Mouse (Mus musculus): ENCODE data around the gene Serpina1e. TPM values are rescaled to one million over a fixed set of nuclear protein-coding genes. Genes with fewer than 3 reads are reported as not detected.

Gene Serpina1e
- polyA plus RNA-seq, 1 experiment from 2014 or later: 1.4 TPM

GRCm38 (mm10) chr12:103988754-103989513 lies 30.2 kb upstream of the Serpina1e start:
- no peak overlapping the region for H3K27ac ChIP-seq (replicated peaks)
- H3K9me3 ChIP-seq: no peaks in the 10 kb centered on the region
- no peaks in the 10 kb centered on the region for H3K36me3 ChIP-seq
- H3K4me1 ChIP-seq: no peaks in the 10 kb centered on the region
- H3K9ac ChIP-seq: no peak overlapping the region
- H3K27me3 ChIP-seq (replicated peaks): peaks cover 54% of the 10 kb centered on the region
- WGBS: 44% methylated on average over 14 of the region's 14 CpGs
- no peak overlapping the region for H3K4me2 ChIP-seq
- H3K4me3 ChIP-seq: no peak overlapping the region
- no peak for ATAC-seq (ENCODE audit: extremely low read depth, insufficient number of reproducible peaks, low FRiP score, low TSS enrichment)

- H3K36me3 ChIP-seq: no peaks in the 10 kb centered on the region
- H3K4me1 ChIP-seq: no peaks in the 10 kb centered on the region
- H3K4me2 ChIP-seq: no peak overlapping the region
- H3K4me3 ChIP-seq: no peak overlapping the region
- no peaks in the 10 kb centered on the region for H3K9me3 ChIP-seq
- H3K27me3 ChIP-seq (replicated peaks): peaks cover 38% of the 10 kb centered on the region
- no peak for ATAC-seq (ENCODE audit: extremely low read depth, insufficient number of reproducible peaks, low FRiP score, low TSS enrichment)
- H3K9ac ChIP-seq: no peak overlapping the region
- 57% methylated on average over 5 of the region's 5 CpGs for WGBS
- no peak overlapping the region for H3K27ac ChIP-seq (replicated peaks)
These were observed 27.1 kb upstream of the Serpina1e start for GRCm38 (mm10) chr12:103985868-103986267.

- Histone ChIP-seq H3K4me2 (no peak overlapping the region), H3K27ac (replicated peaks) (no peak overlapping the region), H3K4me3 (no peak overlapping the region), H3K27me3 (replicated peaks) (peaks cover 34% of the 10 kb centered on the region), H3K4me1 (no peaks in the 10 kb centered on the region), H3K36me3 (no peaks in the 10 kb centered on the region), H3K9ac (no peak overlapping the region), H3K9me3 (no peaks in the 10 kb centered on the region)
- WGBS: 61% methylated on average over 4 of the region's 4 CpGs
- no peak for ATAC-seq (ENCODE audit: extremely low read depth, insufficient number of reproducible peaks, low FRiP score, low TSS enrichment)
These were observed 26.2 kb upstream of the Serpina1e start for GRCm38 (mm10) chr12:103984935-103985334.

- Histone ChIP-seq H3K27me3 (replicated peaks) (peaks cover 10% of the 10 kb centered on the region; the same call in 1 of the 2 replicates), H3K27ac (replicated peaks) (no peak overlapping the region), H3K9ac (no peak overlapping the region), H3K4me1 (no peaks in the 10 kb centered on the region), H3K4me2 (no peak overlapping the region), H3K9me3 (no peaks in the 10 kb centered on the region), H3K36me3 (no peaks in the 10 kb centered on the region), H3K4me3 (no peak overlapping the region)
- ATAC-seq (ENCODE audit: extremely low read depth, insufficient number of reproducible peaks, low FRiP score, low TSS enrichment): no peak
- 41% methylated on average over 7 of the region's 7 CpGs for WGBS
These were observed 23.0 kb upstream of the Serpina1e start for GRCm38 (mm10) chr12:103981646-103982360.

GRCm38 (mm10) chr12:103978294-103978693 lies 19.5 kb upstream of the Serpina1e start:
- WGBS: 79% methylated on average over 10 of the region's 10 CpGs
- ATAC-seq (ENCODE audit: extremely low read depth, insufficient number of reproducible peaks, low FRiP score, low TSS enrichment): no peak
- Histone ChIP-seq H3K4me1 (no peaks in the 10 kb centered on the region), H3K9ac (no peak overlapping the region), H3K36me3 (no peaks in the 10 kb centered on the region), H3K9me3 (no peaks in the 10 kb centered on the region), H3K27ac (replicated peaks) (no peak overlapping the region), H3K4me3 (no peak overlapping the region), H3K4me2 (no peak overlapping the region), H3K27me3 (replicated peaks) (no peaks in the 10 kb centered on the region)

GRCm38 (mm10) chr12:103977846-103978245 lies 19.1 kb upstream of the Serpina1e start:
- no peak overlapping the region for H3K4me3 ChIP-seq
- H3K4me1 ChIP-seq: no peaks in the 10 kb centered on the region
- H3K9me3 ChIP-seq: no peaks in the 10 kb centered on the region
- no peak overlapping the region for H3K9ac ChIP-seq
- WGBS: 33% methylated on average over 5 of the region's 5 CpGs
- H3K36me3 ChIP-seq: no peaks in the 10 kb centered on the region
- H3K27me3 ChIP-seq (replicated peaks): no peaks in the 10 kb centered on the region
- ATAC-seq (ENCODE audit: extremely low read depth, insufficient number of reproducible peaks, low FRiP score, low TSS enrichment): no peak
- no peak overlapping the region for H3K4me2 ChIP-seq
- H3K27ac ChIP-seq (replicated peaks): no peak overlapping the region

- H3K9me3 ChIP-seq: no peaks in the 10 kb centered on the region
- no peaks in the 10 kb centered on the region for H3K4me1 ChIP-seq
- H3K4me2 ChIP-seq: no peak overlapping the region
- H3K27me3 ChIP-seq (replicated peaks): no peaks in the 10 kb centered on the region
- no peak overlapping the region for H3K4me3 ChIP-seq
- WGBS: 52% methylated on average over 3 of the region's 3 CpGs
- H3K36me3 ChIP-seq: no peaks in the 10 kb centered on the region
- no peak for ATAC-seq (ENCODE audit: extremely low read depth, insufficient number of reproducible peaks, low FRiP score, low TSS enrichment)
- no peak overlapping the region for H3K27ac ChIP-seq (replicated peaks)
- no peak overlapping the region for H3K9ac ChIP-seq
These were observed 18.3 kb upstream of the Serpina1e start for GRCm38 (mm10) chr12:103977060-103977459.

DNA sequence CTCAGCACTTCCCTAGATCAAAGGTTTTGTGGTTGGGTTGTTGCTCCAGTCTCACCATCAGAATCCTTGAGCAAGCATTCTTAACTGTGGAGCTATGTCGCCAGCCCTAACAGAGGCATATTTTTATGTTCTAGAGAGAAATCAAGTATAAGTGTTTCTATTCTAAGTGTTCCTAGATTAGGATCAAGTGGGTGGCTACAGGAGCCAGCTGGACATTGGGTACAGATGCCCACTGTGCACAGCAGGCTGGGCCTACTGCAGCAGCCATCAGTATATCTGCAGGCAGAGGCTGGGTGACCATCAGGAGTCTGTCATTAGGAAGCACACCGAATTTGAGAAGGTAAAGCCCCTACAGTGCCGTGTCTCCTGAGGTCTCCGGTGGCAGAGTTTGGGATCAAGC lies 12.3 kb upstream of the Serpina1e start:
- Histone ChIP-seq H3K4me2 (no peak overlapping the region), H3K9me3 (no peaks in the 10 kb centered on the region), H3K36me3 (no peaks in the 10 kb centered on the region), H3K9ac (no peak overlapping the region), H3K27me3 (replicated peaks) (no peaks in the 10 kb centered on the region), H3K4me3 (no peak overlapping the region), H3K4me1 (no peaks in the 10 kb centered on the region), H3K27ac (replicated peaks) (no peak overlapping the region)
- ATAC-seq (ENCODE audit: extremely low read depth, insufficient number of reproducible peaks, low FRiP score, low TSS enrichment): no peak
- WGBS: 74% methylated on average over 4 of the region's 4 CpGs

DNA sequence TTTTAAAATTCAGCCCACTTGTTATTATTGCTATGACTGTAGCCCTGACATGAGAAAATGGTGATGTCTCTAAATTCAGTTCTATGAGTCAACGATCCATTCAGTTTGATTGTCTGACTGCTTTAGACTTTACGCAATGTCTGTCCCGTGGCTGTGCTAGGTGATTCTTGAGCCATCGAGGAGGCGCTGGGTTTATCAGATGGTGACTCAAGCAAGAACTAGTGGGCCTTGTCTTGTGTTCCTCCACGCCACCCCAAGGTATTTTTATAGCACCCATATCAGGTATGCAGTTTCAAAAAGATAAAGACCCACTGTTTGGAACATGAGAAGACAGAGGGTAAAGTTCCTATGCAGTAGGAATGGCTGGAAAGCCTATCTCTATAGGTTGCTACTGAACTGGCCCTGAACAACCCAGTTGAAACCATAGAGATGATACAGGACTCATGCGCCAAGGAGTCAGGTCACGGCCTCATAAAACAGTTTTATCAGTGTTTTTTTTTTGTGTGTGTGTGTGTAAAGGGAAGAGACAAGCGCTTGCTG lies 10.9 kb upstream of the Serpina1e start:
- Histone ChIP-seq H3K36me3 (no peaks in the 10 kb centered on the region), H3K9ac (no peak overlapping the region), H3K4me2 (no peak overlapping the region), H3K4me1 (no peaks in the 10 kb centered on the region), H3K27me3 (replicated peaks) (no peaks in the 10 kb centered on the region), H3K27ac (replicated peaks) (no peak overlapping the region), H3K4me3 (no peak overlapping the region), H3K9me3 (no peaks in the 10 kb centered on the region)
- ATAC-seq (ENCODE audit: extremely low read depth, insufficient number of reproducible peaks, low FRiP score, low TSS enrichment): no peak
- 77% methylated on average over 9 of the region's 9 CpGs for WGBS

DNA sequence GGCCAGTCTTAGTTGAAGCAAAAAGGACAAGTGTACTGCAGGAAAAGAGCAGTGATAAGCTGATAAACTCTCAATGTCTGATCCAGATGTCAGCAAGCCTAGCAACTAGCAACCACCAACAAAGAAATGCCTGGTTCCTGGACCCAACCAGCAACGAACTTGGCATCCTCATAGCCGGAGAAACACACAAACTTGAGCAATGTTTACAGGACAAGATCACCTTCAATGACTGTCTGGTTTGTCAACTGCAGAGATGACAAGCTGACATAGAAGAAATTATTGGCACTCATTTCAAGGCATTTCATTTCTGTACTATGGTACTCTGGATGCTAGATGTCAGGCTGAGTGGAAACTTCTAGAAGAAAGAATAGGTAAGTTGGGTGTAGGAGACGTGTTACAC lies 8.0 kb upstream of the Serpina1e start:
- Histone ChIP-seq H3K9me3 (no peaks in the 10 kb centered on the region), H3K36me3 (no peaks in the 10 kb centered on the region), H3K4me2 (no peak overlapping the region), H3K27me3 (replicated peaks) (no peaks in the 10 kb centered on the region), H3K4me1 (no peaks in the 10 kb centered on the region), H3K4me3 (no peak overlapping the region), H3K27ac (replicated peaks) (no peak overlapping the region), H3K9ac (no peak overlapping the region)
- no peak for ATAC-seq (ENCODE audit: extremely low read depth, insufficient number of reproducible peaks, low FRiP score, low TSS enrichment)
- WGBS: 54% methylated on average over 3 of the region's 3 CpGs

DNA sequence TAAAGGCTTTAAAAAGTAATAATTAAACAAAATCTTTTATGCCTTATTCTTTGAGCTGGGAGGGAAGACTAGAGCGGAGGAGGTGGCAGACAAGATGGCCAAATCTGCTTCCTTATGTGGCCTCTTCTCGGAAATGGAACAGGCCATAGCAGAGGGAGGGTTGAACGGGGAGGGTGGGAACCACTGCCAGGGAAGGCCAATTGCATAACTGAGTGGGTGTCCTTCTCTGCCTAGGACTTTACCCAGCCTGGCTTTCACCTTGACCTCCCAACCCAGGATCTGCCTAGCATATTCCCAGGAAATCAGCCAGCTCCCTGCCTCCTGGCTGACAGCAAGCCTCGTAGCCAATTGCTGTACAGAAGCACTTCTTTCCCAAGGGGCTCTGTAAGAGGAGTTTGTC lies 4.5 kb upstream of the Serpina1e start:
- Histone ChIP-seq H3K9ac (no peak overlapping the region), H3K9me3 (no peaks in the 10 kb centered on the region; the same call in 1 of the 2 replicates), H3K36me3 (no peaks in the 10 kb centered on the region), H3K27ac (replicated peaks) (no peak overlapping the region), H3K4me3 (no peak overlapping the region), H3K4me1 (no peaks in the 10 kb centered on the region), H3K27me3 (replicated peaks) (no peaks in the 10 kb centered on the region), H3K4me2 (no peak overlapping the region)
- no peak for ATAC-seq (ENCODE audit: extremely low read depth, insufficient number of reproducible peaks, low FRiP score, low TSS enrichment)
- 80% methylated on average over 4 of the region's 4 CpGs for WGBS

Data from heart, embryonic 13.5 days (tissue).